Mouse (Mus musculus) heart, adult 2 months (tissue): ENCODE measurements around the gene Klhl8. TPM values are rescaled to one million over a fixed set of nuclear protein-coding genes. Genes with fewer than 3 reads are reported as not detected.
"Not testable (repeated sequence)": the region's sequence is repeated elsewhere in the genome, so short reads cannot be mapped to it uniquely, and the experiment has no call there.

ENCODE experiments used
- DNase-seq, 2 experiments: peaks; one replicate each; pipeline ENCODE4 v3.0.0; 2021
- H3K27ac ChIP-seq: fragments of 200-600 bp; 2 replicates; pipeline ENCODE4 v1.8.1; 2022
- H3K27me3 ChIP-seq: fragments of 200-500 bp; 2 replicates; pipeline ENCODE4 v1.6.1; 2012; ENCODE audit warnings: mild to moderate bottlenecking, low read length, inconsistent platforms, mixed read lengths; ENCODE audit not compliant: control insufficient read depth, insufficient read depth
- H3K36me3 ChIP-seq: fragments of 200-500 bp; 2 replicates; pipeline ENCODE4 v1.6.1; 2012; ENCODE audit warnings: low read length, inconsistent platforms; ENCODE audit not compliant: control insufficient read depth, insufficient read depth
- H3K4me1 ChIP-seq: fragments of 200-500 bp; 2 replicates; pipeline ENCODE4 v1.6.1; 2011; ENCODE audit warnings: low read length; ENCODE audit not compliant: control insufficient read depth, insufficient read depth
- H3K4me3 ChIP-seq: fragments of 200-600 bp; 2 replicates; pipeline ENCODE4 v1.8.1; 2022
- H3K79me2 ChIP-seq: fragments of 200-500 bp; replicated peaks from 2 replicates; pipeline ENCODE4 v1.6.1; 2012; ENCODE audit warnings: mild to moderate bottlenecking, inconsistent platforms, low read length, moderate library complexity, mixed read lengths; ENCODE audit not compliant: control insufficient read depth, insufficient read depth
- H3K9ac ChIP-seq: fragments of 200-500 bp; 2 replicates; pipeline ENCODE4 v1.6.1; 2012; ENCODE audit warnings: low read depth, mild to moderate bottlenecking, control low read depth, inconsistent platforms, low read length, mixed read lengths
- CTCF ChIP-seq: fragments of 200-600 bp; IDR thresholded peaks from 2 replicates; pipeline ENCODE4 v1.8.1; 2022; ENCODE audit warnings: antibody characterized with exemption, mild to moderate bottlenecking, moderate library complexity
- EP300 ChIP-seq: fragments of 200-500 bp; IDR thresholded peaks from 2 replicates; pipeline ENCODE4 v1.6.1; 2011; ENCODE audit warnings: low read depth, low read length, control low read depth; ENCODE audit not compliant: insufficient read depth
- POLR2A ChIP-seq: fragments of 200-500 bp; IDR thresholded peaks from 2 replicates; pipeline ENCODE4 v1.6.1; 2011; ENCODE audit warnings: mild to moderate bottlenecking, low read depth, low read length, control low read depth; ENCODE audit not compliant: insufficient read depth
- WGBS: fragments of 180-500 bp; shearing (Covaris S2); methylation state at CpG from one replicate; pipeline ENCODE4 v1.1.7; 2018; 5-methylcytosine and 5-hydroxymethylcytosine counted together
- intact Hi-C: fragments of 180-260 bp; cut with DNase I; formaldehyde crosslinking; loops from one replicate; pipeline ENCODE4 v1.15.1; 2025
- polyA plus RNA-seq: library from polyadenylated mRNA; depleted of rRNA; stranded (reverse); fragments of >200 nt; gene quantifications from 2 replicates; pipeline ENCODE4 v1.2.3, GENCODE M21; 2012
- total RNA-seq, 2 experiments: library from RNA; stranded (reverse); gene quantifications; 2 replicates each; pipeline ENCODE4 v1.2.3; 2021

Gene Klhl8
- total and polyA plus RNA-seq, 3 experiments, result 7.7 to 12.1 (median 11.0) TPM

- DNase-seq, result no peak
- TF ChIP-seq EP300 (no peak), POLR2A (no peak), CTCF (no peak)
- no peaks in the 10 kb centered on the region for H3K4me1 ChIP-seq
- WGBS, result 79% methylated on average over 1 of the region's 1 CpGs
- H3K9ac ChIP-seq, result no peak overlapping the region
- H3K27me3 ChIP-seq, result no peaks in the 10 kb centered on the region
- H3K36me3 ChIP-seq, result no peaks in the 10 kb centered on the region
- no peak overlapping the region for H3K27ac ChIP-seq
- H3K79me2 ChIP-seq, result no peaks in the 10 kb centered on the region
- intact Hi-C loops, result no loop called here
- no peak overlapping the region for H3K4me3 ChIP-seq
Observed at GRCm38 (mm10) chr5:103939856-103940255, 28.8 kb upstream of the Klhl8 start.

GRCm38 (mm10) chr5:103939350-103939652 is 28.2 kb upstream of the Klhl8 start:
- Histone ChIP-seq H3K79me2 (no peaks in the 10 kb centered on the region), H3K27me3 (no peaks in the 10 kb centered on the region), H3K9ac (no peak overlapping the region), H3K4me3 (no peak overlapping the region), H3K4me1 (no peaks in the 10 kb centered on the region), H3K36me3 (no peaks in the 10 kb centered on the region), H3K27ac (no peak overlapping the region)
- WGBS, result 77% methylated on average over 7 of the region's 7 CpGs
- no peak for TF ChIP-seq CTCF
- TF ChIP-seq POLR2A, result no peak
- TF ChIP-seq EP300, result no peak
- intact Hi-C loops, result no loop called here
- no peak for DNase-seq

- Histone ChIP-seq H3K27me3 (no peaks in the 10 kb centered on the region), H3K79me2 (no peaks in the 10 kb centered on the region), H3K4me3 (no peak overlapping the region), H3K9ac (no peak overlapping the region), H3K36me3 (no peaks in the 10 kb centered on the region), H3K27ac (no peak overlapping the region), H3K4me1 (no peaks in the 10 kb centered on the region)
- TF ChIP-seq CTCF, result no peak
- no peak for TF ChIP-seq POLR2A
- no peak for TF ChIP-seq EP300
- intact Hi-C loops, result no loop called here
- DNase-seq, result no peak
- WGBS, result 68% methylated on average over 11 of the region's 11 CpGs
Observed at GRCm38 (mm10) chr5:103938547-103939349, 27.7 kb upstream of the Klhl8 start.

- DNase-seq, result peak in 1 of 2 experiments; percentile 39
- H3K27me3 ChIP-seq, result no peaks in the 10 kb centered on the region
- no peak overlapping the region for H3K9ac ChIP-seq
- intact Hi-C loops, result no loop called here
- H3K36me3 ChIP-seq, result no peaks in the 10 kb centered on the region
- no peaks in the 10 kb centered on the region for H3K4me1 ChIP-seq
- 42% methylated on average over 14 of the region's 14 CpGs for WGBS
- no peak overlapping the region for H3K4me3 ChIP-seq
- no peak overlapping the region for H3K27ac ChIP-seq
- TF ChIP-seq EP300, result no peak
- TF ChIP-seq CTCF, result peak; percentile 75
- TF ChIP-seq POLR2A, result no peak
- no peaks in the 10 kb centered on the region for H3K79me2 ChIP-seq
Observed at GRCm38 (mm10) chr5:103936906-103937589, 26.0 kb upstream of the Klhl8 start.

- intact Hi-C loops, H3K27me3 ChIP-seq, H3K79me2 ChIP-seq, H3K4me3 ChIP-seq, DNase-seq, H3K9ac ChIP-seq, H3K4me1 ChIP-seq, H3K27ac ChIP-seq, H3K36me3 ChIP-seq: not testable (repeated sequence)
Observed at GRCm38 (mm10) chr5:103931924-103932323, 20.9 kb upstream of the Klhl8 start.

GRCm38 (mm10) chr5:103930511-103930910 is 19.5 kb upstream of the Klhl8 start:
- Histone ChIP-seq H3K27me3 (no peaks in the 10 kb centered on the region), H3K4me3 (no peak overlapping the region), H3K9ac (no peak overlapping the region), H3K79me2 (no peaks in the 10 kb centered on the region), H3K36me3 (no peaks in the 10 kb centered on the region), H3K4me1 (peaks cover 1% of the 10 kb centered on the region; the same call in 1 of the 2 replicates), H3K27ac (no peak overlapping the region)
- 71% methylated on average over 5 of the region's 5 CpGs for WGBS
- TF ChIP-seq EP300 (no peak), POLR2A (no peak), CTCF (no peak)
- intact Hi-C loops, result no loop called here
- DNase-seq, result no peak
